Mouse (Mus musculus): Measurements from ENCODE around the gene Smim13. TPM values are rescaled to one million over a fixed set of nuclear protein-coding genes. Genes with fewer than 3 reads are reported as not detected.

Smim13 gene
- total RNA-seq, 2 experiments from 2014 or later = 23.3 to 24.5 TPM

DNA sequence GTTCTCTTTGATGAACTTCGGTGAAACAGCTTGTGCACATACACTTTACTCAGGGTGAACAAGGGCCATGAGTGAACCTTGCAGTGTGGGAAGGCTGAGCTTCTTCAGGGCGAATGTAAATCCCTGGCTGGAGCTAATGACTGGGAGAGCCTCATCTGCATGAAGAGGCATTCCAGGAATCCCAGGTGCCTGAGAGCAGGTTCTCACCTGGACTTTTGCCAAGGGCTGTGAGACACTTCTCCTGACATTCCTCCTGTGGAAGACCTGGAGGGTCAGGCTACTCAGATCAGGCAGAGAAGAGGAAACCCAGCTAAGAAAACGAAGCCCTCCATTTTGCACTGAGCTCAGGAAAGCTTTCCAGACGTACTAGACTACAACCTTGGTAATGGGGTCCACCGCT lies 31.1 kb downstream of the Smim13 start:
- DNase-seq (ENCODE audit: low spot score) = no peak
- intact Hi-C loops (cut with DNase I) = no loop called here

DNA sequence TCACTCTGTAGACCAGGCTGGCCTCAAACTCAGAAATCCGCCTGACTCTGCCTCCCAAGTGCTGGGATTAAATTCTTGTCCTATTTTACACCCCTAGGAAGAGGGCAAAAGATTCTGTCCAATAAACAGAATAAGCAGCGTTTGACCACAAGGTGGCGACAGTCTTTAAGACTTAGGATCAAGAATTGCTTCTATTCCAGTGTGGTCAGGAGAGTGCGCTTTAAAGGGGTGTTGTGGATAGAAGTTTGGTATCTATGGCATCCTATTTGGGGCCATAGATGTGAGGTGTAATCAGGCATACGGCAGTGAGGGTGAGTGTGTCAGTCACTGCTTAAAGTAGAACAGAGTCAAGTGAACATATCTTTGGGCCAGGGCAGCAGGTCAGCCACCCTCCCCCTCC lies 33.6 kb downstream of the Smim13 start:
- DNase-seq (ENCODE audit: low spot score) = peak; percentile 7
- intact Hi-C loops (cut with DNase I) = loop anchor here (1.0 to 2.0 kb wide), 2 partner anchors 289 to 352 kb away; no protein-coding TSS in a partner anchor

DNA sequence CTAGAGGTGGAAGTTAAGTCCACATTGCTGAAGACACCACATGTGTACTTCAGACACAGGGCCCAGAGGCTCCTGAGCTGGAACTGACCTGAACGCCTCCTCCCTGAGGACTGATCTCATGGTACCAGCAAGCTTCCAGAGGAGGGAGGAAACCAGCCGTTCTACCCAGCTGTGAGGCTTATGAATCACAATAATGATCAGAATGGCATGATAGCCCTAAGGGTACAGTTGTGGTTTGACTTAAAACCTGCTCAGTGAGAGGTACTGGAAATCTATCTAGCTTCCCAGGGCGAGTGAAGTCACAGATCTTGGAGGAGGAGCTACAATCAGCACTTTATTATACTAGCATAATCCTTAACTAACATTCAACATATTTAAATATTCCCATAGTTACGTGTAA lies 35.8 kb downstream of the Smim13 start:
- no peak for DNase-seq (ENCODE audit: low spot score)
- intact Hi-C loops (cut with DNase I) = no loop called here

DNA sequence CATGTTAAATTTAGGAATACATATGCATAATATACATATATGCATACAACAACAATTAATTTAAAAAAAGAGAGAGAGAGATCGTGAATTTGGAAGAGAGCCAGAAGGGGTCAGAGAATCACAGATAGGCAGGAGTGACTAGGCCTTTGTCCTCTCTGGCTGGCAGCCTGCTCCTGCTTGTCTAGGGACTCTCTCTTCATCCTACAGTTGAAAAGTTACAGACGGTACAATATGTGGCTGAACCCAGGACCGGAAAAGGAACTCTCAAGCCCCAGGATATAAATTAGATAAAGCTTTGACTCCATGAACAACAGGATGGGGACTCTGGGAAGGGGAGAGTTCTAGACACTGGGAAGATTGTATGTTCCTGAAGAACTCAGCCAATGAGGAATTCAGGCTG lies 36.6 kb downstream of the Smim13 start:
- no peak for DNase-seq (ENCODE audit: low spot score)
- intact Hi-C loops (cut with DNase I) = no loop called here

DNA sequence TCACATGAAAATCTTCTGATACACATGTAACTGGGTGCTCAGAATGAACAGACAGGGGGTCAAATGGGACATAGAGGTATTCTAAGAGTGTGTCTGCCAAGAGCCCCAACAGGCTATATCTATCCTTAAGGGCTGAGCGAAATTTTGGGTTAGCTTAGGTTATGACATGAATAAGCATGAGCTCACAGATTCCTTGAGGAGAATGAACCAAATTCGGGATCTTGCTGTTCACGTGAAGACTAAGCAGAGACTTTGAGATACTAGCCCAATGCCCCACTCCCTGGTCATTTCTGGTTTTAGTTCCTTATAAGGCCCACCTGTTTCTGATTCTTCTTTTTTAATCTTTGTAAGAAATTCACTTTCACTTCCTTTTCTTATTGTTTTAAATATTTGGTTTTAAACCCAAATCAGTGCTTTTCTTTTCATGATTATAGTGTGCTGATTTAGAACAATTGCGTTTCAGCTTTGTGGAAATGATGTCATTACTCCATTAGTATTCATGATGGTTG lies 41.9 kb downstream of the Smim13 start:
- no peak for DNase-seq (ENCODE audit: low spot score)
- intact Hi-C loops (cut with DNase I) = no loop called here

DNA sequence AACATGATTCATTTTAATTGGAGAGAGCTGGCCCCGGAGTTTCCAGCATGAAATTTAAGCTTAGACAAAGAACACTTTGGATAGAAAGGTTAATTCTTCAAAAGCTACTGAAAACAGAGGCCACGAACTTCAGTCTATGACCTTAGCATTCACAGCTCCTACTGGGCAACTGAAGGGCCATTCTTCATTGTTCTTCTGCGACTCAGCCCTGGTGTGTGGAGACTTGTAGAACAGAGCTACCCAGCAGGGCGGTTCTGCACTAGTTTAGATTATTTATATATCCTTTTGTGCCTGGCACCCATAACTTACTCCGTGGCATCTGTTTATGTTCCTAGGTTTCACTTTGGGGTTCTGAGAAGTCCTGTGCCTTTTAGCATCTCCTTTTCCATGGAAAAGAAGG lies 44.0 kb downstream of the Smim13 start:
- intact Hi-C loops (cut with DNase I) = no loop called here
- no peak for DNase-seq (ENCODE audit: low spot score)

DNA sequence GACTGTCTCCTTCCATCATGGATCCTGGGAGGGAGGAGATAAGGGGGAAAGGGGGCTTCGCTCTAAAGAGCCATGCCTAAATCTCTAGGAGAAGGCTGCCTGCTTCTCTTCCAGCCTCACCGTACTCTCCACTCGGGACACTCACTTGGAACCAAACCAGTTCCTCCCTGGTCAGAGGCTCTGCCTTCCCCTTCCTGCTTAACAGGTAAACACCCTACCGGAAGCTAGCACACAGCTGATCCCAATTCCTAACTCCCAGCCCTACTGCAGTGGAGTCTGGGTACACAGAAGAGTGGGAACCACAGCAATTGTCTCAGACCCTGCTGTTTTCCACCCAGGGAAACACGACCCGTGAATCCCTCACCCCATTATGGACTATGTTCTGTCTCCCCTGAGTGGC lies 46.2 kb downstream of the Smim13 start:
- intact Hi-C loops (cut with DNase I) = no loop called here
- no peak for DNase-seq (ENCODE audit: low spot score)

DNA sequence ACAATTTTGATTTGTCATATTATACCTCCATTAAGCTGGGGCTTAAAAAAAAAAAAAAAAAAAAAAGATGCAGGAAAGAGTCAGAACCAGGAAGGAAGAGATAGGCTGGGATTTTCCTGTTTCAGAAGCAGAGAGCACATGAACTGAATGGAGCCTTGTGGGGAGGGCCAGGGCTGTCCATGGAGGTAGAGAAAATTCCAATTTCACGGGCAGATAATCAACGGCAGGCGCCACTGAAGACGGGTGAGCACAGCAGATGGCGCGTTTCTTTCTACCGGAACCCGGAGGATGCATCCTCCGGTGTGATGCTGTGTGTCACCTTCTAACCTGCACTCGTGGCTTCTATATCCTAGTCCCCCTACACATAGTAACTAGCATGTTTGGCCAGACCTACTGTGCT lies 46.8 kb downstream of the Smim13 start:
- no peak for DNase-seq (ENCODE audit: low spot score)
- intact Hi-C loops (cut with DNase I) = no loop called here

DNA sequence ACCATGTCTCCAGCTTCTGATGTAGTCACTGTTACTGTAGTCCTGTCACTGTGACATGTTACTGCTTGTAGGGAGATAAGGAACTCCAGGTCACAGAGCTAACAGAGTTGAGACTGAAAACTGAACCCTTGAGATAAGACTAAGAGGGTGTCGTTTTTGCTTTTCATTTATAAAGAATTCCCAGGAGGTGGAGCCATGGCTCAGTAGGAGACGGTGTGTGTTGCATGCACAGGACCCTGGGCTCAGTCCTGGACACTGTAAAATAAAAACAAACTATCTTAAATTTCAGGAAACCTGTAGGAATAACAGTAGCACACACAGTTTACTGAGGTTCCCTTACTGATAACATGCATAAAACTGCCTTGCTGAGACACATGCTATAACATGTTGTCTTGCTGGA lies 48.9 kb downstream of the Smim13 start:
- intact Hi-C loops (cut with DNase I) = no loop called here
- DNase-seq (ENCODE audit: low spot score) = no peak

DNA sequence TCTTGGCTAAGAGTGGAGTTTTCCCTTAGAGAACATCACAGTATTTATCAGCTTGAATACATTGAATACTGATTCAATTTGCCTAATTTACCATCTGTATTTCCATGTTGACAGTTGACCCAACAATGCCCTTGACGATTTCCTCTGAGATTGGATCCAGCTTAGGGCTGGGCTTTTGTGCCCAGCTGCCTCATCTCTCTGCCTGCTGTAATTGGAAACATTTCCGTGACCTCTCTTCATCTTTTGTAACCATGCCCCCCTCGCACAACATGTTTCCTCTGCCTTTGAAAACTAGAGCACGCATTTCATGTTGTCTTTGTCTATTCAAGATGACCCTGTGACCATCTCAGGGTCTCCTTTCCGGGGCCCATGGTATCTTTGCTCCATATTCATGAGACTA lies 49.4 kb downstream of the Smim13 start:
- no peak for DNase-seq (ENCODE audit: low spot score)
- intact Hi-C loops (cut with DNase I) = no loop called here

DNA sequence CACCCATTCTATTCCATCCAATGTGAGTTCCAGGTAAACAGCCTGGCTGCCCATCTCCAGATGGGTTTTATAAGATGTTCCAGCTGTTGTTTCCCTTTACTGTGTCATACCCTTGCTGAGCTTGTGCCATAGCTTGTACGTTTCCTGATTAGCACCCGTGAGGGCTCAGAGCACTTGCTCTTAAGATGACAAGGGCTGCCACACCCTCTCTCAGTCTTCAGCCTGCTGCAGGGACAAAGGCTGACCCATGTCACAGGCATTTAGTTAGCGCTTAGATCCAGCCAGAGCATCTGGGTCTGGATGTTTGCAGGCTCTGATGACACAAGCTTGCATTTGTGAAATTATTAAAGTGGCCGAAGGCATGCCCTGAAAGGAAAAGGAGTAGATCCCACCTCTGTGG lies 50.4 kb downstream of the Smim13 start:
- intact Hi-C loops (cut with DNase I) = loop anchor here (2.0 to 5.0 kb wide), 2 partner anchors 161 to 332 kb away; no protein-coding TSS in a partner anchor
- no peak for DNase-seq (ENCODE audit: low spot score)

DNA sequence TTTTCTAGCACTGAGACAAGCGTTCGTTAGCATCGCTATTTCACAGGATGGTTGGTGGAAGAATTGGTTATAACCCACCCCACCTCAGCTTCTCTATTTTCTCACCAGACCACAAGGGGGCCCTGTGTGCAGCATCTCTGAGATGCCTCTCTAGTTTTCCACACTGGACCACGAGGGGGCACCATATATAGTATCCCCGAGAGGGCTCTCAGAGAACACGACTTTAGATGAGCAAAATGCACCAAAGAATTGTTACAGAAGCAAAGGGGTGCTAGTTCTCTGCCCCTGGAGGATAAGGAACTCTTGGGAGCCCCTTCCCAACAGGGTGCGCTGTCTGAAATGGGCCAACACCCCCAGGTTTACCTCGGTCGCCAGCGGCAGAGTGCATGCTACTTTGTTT lies 53.1 kb downstream of the Smim13 start:
- intact Hi-C loops (cut with DNase I) = loop anchor here (1.0 to 5.0 kb wide), 3 partner anchors 56 to 330 kb away; no protein-coding TSS in a partner anchor
- DNase-seq (ENCODE audit: low spot score) = peak; percentile 37

DNA sequence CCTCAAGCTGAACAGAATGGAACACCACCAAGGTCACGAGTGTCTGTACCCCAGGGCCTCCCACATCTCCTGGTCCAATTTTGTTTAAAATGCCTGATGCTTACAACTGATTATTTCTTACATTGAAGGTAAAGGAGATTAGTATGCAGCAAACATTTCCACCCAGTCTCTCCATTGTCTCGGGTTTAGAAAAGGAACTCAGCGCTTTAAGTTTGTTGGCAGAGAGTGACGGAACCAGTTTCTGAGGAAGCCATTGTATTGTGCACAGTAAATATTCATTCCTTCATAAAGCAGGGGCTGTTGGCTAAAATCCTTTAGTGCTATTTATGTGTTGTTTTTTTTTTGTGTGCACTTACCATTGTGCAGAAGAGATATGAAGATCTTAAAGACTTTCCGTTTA lies 71.1 kb downstream of the Smim13 start:
- intact Hi-C loops (cut with DNase I) = no loop called here
- no peak for DNase-seq (ENCODE audit: low spot score)

DNA sequence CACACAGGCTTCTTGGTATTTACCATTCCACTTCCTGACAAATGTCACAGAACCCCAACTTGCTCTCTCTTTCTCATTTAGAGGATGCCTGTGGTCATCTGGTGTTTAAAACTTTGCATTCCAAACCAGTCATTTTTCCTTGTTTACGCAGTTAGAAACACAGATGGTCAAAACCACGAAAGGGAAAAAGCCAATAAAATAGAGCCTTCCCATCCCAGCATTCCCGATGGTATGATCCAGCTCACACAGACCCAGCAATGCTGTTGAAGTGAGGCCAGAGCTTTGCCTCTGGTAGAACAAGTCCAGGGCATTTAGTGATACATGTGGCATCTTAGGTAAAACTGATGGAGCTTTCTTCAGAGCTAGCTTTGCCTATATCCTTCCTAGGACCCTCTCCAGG lies 71.8 kb downstream of the Smim13 start:
- intact Hi-C loops (cut with DNase I) = no loop called here
- no peak for DNase-seq (ENCODE audit: low spot score)

DNA sequence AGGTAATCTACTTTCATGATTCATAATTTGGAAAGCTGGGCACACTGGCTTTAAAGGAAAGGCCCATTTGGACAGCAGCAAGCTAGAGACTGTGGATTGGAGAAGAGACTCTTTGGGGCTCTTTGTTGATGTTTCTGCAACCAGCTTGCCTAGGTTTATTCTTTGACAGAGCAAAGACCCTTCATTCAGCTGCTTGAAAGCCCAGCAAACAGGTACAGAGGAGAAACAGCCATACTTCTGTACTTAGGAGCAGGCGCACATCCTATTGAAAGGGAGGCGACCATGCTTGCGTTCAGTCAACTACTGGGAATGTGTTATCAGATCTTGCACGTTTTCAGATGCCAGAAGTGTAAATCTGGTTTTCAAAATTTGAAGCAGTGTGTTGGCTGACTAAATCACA lies 75.0 kb downstream of the Smim13 start:
- intact Hi-C loops (cut with DNase I) = no loop called here
- DNase-seq (ENCODE audit: low spot score) = no peak

DNA sequence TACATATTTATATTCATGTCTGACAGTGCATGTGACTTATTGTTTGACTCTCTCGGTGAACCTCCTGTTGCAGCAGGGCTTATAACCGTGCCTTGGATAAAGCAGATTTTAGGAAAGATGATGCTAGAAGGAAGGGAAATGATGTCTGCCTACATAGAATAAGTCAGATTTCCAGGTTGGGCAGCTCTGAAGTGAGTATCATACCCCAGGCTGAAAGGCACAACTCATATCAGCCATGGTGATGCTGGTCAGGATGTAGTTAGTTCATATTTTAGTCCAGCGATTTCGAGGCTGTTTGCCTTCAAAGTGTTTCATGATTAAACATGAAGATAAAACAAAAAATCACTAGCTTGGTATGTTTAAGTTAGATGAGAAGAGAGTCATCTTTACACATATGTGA lies 75.7 kb downstream of the Smim13 start:
- DNase-seq (ENCODE audit: low spot score) = no peak
- intact Hi-C loops (cut with DNase I) = no loop called here

DNA sequence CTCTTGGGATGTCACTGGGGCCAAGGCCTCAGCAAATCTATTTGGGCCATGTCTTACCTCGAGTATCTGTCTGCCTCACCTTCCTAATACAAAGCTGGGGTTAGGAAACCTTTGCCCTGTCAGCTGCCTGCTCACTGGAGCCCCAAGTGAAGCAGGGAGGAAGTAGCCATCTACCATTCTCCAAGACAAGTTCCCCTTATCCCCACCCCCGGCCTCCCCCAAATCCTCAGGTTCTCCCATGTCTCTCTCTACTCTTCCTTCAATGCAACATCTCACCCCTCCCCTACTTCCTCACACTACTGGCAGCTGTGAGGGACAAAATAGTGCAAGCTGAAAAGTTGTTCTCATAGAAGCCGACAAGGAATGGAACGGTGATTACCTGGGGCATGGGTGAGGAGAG lies 76.5 kb downstream of the Smim13 start:
- intact Hi-C loops (cut with DNase I) = no loop called here
- DNase-seq (ENCODE audit: low spot score) = no peak

Other genes starting within 250 kb of the Smim13 start
- gene Pak1ip1, start 248.8 kb upstream of the Smim13 start, total RNA-seq (2021) = 10 to 100 TPM; 24.3 to 24.8 TPM
- gene Tmem14c, start 233.6 kb upstream of the Smim13 start, total RNA-seq (2021) = 100 to 1,000 TPM; 188 to 203 TPM
- not detected for gene Mak, start 170.1 kb upstream of the Smim13 start, total RNA-seq (2021)
- gene Gcm2, start 138.8 kb upstream of the Smim13 start, total RNA-seq (2021) = not detected
- not detected for gene Sycp2l, start 135.5 kb upstream of the Smim13 start, total RNA-seq (2021)
- gene Elovl2, start 29.4 kb upstream of the Smim13 start, total RNA-seq (2021) = under 1 TPM in 1 of 2 experiments, not detected in 1; 0.16 TPM
- gene Gm17364, start 24.1 kb downstream of the Smim13 start, total RNA-seq (2021) = not detected
- gene Nedd9, start 237.5 kb downstream of the Smim13 start, total RNA-seq (2021) = 10 to 100 TPM; 23.3 to 28.2 TPM

Data from heart, postnatal 25 days (tissue).